ENCODE assay signal across 9 mouse cellular contexts in genomic region chr13:56191225-56191624, GRCm38 (mm10). TPM values are rescaled to one million over a fixed set of nuclear protein-coding genes. Genes with fewer than 3 reads are reported as not detected.
DNase-seq lines count a peak whose midpoint lies in the region; ATAC-seq and TF ChIP-seq lines count a peak whose summit lies in the region.
"Had no signal": no experiment of that assay in that cellular context is flagged by ENCODE, and none has a peak within 500 bp of the region (broad histone marks: within the 10 kb centered on the region; RNA-seq: fewer than 3 reads in every experiment).

No protein-coding gene starts in this region.

- ATAC-seq in limb, embryonic 14.5 days (ENCODE audit: low FRiP score, low read depth): no peak
- no peak for ATAC-seq in forebrain, embryonic 14.5 days
- ATAC-seq in midbrain, embryonic 13.5 days: no peak

- no peak overlapping the region for H3K9ac ChIP-seq in limb, embryonic 14.5 days (ENCODE audit: low read depth, low read length, severe bottlenecking)
- no peak overlapping the region for H3K9ac ChIP-seq in forebrain, embryonic 14.5 days (ENCODE audit: low read length)
- H3K9ac ChIP-seq in midbrain, embryonic 13.5 days (replicated peaks): no peak overlapping the region
- H3K9ac ChIP-seq: limb, embryonic 15.5 days had no signal

- no peaks in the 10 kb centered on the region for H3K27me3 ChIP-seq in limb, embryonic 14.5 days (ENCODE audit: control insufficient read depth, insufficient read depth, low read length)
- H3K27me3 ChIP-seq in forebrain, embryonic 14.5 days (replicated peaks; ENCODE audit: control insufficient read depth, insufficient read depth, low read length): no peaks in the 10 kb centered on the region
- peaks cover 15% of the 10 kb centered on the region for H3K27me3 ChIP-seq in midbrain, embryonic 13.5 days
- H3K27me3 ChIP-seq: limb, embryonic 15.5 days had no signal

- no peaks in the 10 kb centered on the region for H3K9me3 ChIP-seq in limb, embryonic 14.5 days (ENCODE audit: control insufficient read depth, low read length)
- H3K9me3 ChIP-seq in forebrain, embryonic 14.5 days (replicated peaks; ENCODE audit: control insufficient read depth, low read length): no peaks in the 10 kb centered on the region
- no peaks in the 10 kb centered on the region for H3K9me3 ChIP-seq in midbrain, embryonic 13.5 days
- H3K9me3 ChIP-seq: limb, embryonic 15.5 days had no signal

- H3K4me2 ChIP-seq in limb, embryonic 14.5 days (replicated peaks; ENCODE audit: low read depth, low read length, severe bottlenecking): no peak overlapping the region
- H3K4me2 ChIP-seq in forebrain, embryonic 14.5 days (ENCODE audit: low read length): no peak overlapping the region
- no peak overlapping the region for H3K4me2 ChIP-seq in midbrain, embryonic 13.5 days (replicated peaks)
- H3K4me2 ChIP-seq: limb, embryonic 15.5 days had no signal

- no peak for TF ChIP-seq POLR2A in limb, embryonic 14.5 days (IDR thresholded peaks at IDR 0.05; ENCODE audit: borderline replicate concordance, extremely low read depth, insufficient read depth, insufficient read length)

- peak; percentile 44 for DNase-seq in gastrocnemius, adult 18-20 months (ENCODE audit: low spot score)
- DNase-seq in gastrocnemius, postnatal 25 days: no peak
- peak; percentile 25 for DNase-seq in right cerebral cortex, postnatal 4 days
- no peak for DNase-seq in right cerebral cortex, adult 18-20 months
- peak; percentile 20 for DNase-seq in limb, embryonic 14.5 days (ENCODE audit: low spot score)
- peak; percentile 73 for DNase-seq in testis, postnatal 10 days (ENCODE audit: low spot score)
- DNase-seq in forebrain, embryonic 14.5 days (ENCODE audit: low spot score): no peak

- WGBS in limb, embryonic 14.5 days: 28% methylated on average over 3 of the region's 3 CpGs
- 56% methylated on average over 3 of the region's 3 CpGs for WGBS in forebrain, embryonic 14.5 days
- WGBS in midbrain, embryonic 13.5 days: 46% methylated on average over 3 of the region's 3 CpGs

- H3K36me3 ChIP-seq in limb, embryonic 14.5 days (ENCODE audit: control insufficient read depth, insufficient read depth, low read length): no peaks in the 10 kb centered on the region
- H3K36me3 ChIP-seq in forebrain, embryonic 14.5 days (ENCODE audit: control insufficient read depth, insufficient read depth, low read length): no peaks in the 10 kb centered on the region
- H3K36me3 ChIP-seq in midbrain, embryonic 13.5 days: no peaks in the 10 kb centered on the region
- H3K36me3 ChIP-seq: limb, embryonic 15.5 days had no signal

- no peak overlapping the region for H3K4me3 ChIP-seq in limb, embryonic 14.5 days (replicated peaks; ENCODE audit: low read length)
- no peak overlapping the region for H3K4me3 ChIP-seq in forebrain, embryonic 14.5 days (ENCODE audit: low read depth, low read length)
- no peak overlapping the region for H3K4me3 ChIP-seq in midbrain, embryonic 13.5 days (replicated peaks)
- H3K4me3 ChIP-seq: limb, embryonic 15.5 days had no signal

- H3K4me1 ChIP-seq in limb, embryonic 14.5 days (ENCODE audit: control insufficient read depth, insufficient read depth, low read length): no peaks in the 10 kb centered on the region
- H3K4me1 ChIP-seq in forebrain, embryonic 14.5 days (ENCODE audit: control insufficient read depth, insufficient read depth, low read length): no peaks in the 10 kb centered on the region
- H3K4me1 ChIP-seq in midbrain, embryonic 13.5 days (replicated peaks): no peaks in the 10 kb centered on the region
- H3K4me1 ChIP-seq: limb, embryonic 15.5 days had no signal

- no peak overlapping the region for H3K27ac ChIP-seq in limb, embryonic 14.5 days (replicated peaks; ENCODE audit: low read depth, low read length)
- no peak overlapping the region for H3K27ac ChIP-seq in forebrain, embryonic 14.5 days (ENCODE audit: low read depth, low read length)
- no peak overlapping the region for H3K27ac ChIP-seq in midbrain, embryonic 13.5 days
- H3K27ac ChIP-seq: limb, embryonic 15.5 days had no signal

RNA-seq across cellular contexts. Expression of gene Tifab, which starts 12.5 kb away (rescaled TPM):
- total RNA-seq in gastrocnemius, adult 18-20 months (2021): under 1 TPM; 0.16 to 0.47 TPM
- total RNA-seq in gastrocnemius, postnatal 25 days (2021): under 1 TPM; 0.21 to 0.36 TPM
- 1.9 and 2.0 TPM in 2 replicates for polyA plus RNA-seq in limb, embryonic 14.5 days (2012; rRNA removed)
- polyA plus RNA-seq in limb, embryonic 14.5 days (2014; fragmentation: Nextera tagmentation; extraction: Ambion mirVana): 1.1 and 1.3 TPM in 2 replicates
- 0.42 and 0.58 TPM in 2 replicates for polyA plus RNA-seq in forebrain, embryonic 14.5 days (2014; fragmentation: Nextera tagmentation; extraction: Ambion mirVana)
- polyA plus RNA-seq in midbrain, embryonic 13.5 days (2015; fragmentation: Nextera tagmentation; extraction: Ambion mirVana): 0.61 and 0.90 TPM in 2 replicates

RNA-seq across cellular contexts. Expression of gene H2afy, which starts 55.1 kb away (rescaled TPM):
- 10 to 100 TPM; 59.7 to 70.6 TPM for total RNA-seq in gastrocnemius, adult 18-20 months (2021)
- total RNA-seq in gastrocnemius, postnatal 25 days (2021): 10 to 100 TPM; 61.8 to 62.6 TPM
- 231 and 297 TPM in 2 replicates for polyA plus RNA-seq in limb, embryonic 14.5 days (2012; rRNA removed)
- 304 and 351 TPM in 2 replicates for polyA plus RNA-seq in limb, embryonic 14.5 days (2014; fragmentation: Nextera tagmentation; extraction: Ambion mirVana)
- polyA plus RNA-seq in forebrain, embryonic 14.5 days (2014; fragmentation: Nextera tagmentation; extraction: Ambion mirVana): 422 and 438 TPM in 2 replicates
- polyA plus RNA-seq in midbrain, embryonic 13.5 days (2015; fragmentation: Nextera tagmentation; extraction: Ambion mirVana): 414 and 443 TPM in 2 replicates

Comparison
In these comparisons a context has a peak if more than half of its experiments do, and no peak if none do; other contexts are left out.
1. DNase-seq: peak in gastrocnemius, adult 18-20 months (single experiment), right cerebral cortex, postnatal 4 days (single experiment), limb, embryonic 14.5 days (single experiment) and testis, postnatal 10 days (single experiment); none in gastrocnemius, postnatal 25 days (single experiment), right cerebral cortex, adult 18-20 months (single experiment) and forebrain, embryonic 14.5 days (single experiment).